Mouse (Mus musculus): ENCODE data around the gene Trdn.

Gene Trdn

GRCm38 (mm10) chr10:33375474-33376029, 295.2 kb downstream of the Trdn start:
- DNase-seq = no peak
